Mouse (Mus musculus): ENCODE measurements around the gene Ltbp3. TPM values are rescaled to one million over a fixed set of nuclear protein-coding genes. Genes with fewer than 3 reads are reported as not detected.

Ltbp3 gene
- polyA plus RNA-seq, 1 experiment from 2014 or later = 14.3 TPM

DNA sequence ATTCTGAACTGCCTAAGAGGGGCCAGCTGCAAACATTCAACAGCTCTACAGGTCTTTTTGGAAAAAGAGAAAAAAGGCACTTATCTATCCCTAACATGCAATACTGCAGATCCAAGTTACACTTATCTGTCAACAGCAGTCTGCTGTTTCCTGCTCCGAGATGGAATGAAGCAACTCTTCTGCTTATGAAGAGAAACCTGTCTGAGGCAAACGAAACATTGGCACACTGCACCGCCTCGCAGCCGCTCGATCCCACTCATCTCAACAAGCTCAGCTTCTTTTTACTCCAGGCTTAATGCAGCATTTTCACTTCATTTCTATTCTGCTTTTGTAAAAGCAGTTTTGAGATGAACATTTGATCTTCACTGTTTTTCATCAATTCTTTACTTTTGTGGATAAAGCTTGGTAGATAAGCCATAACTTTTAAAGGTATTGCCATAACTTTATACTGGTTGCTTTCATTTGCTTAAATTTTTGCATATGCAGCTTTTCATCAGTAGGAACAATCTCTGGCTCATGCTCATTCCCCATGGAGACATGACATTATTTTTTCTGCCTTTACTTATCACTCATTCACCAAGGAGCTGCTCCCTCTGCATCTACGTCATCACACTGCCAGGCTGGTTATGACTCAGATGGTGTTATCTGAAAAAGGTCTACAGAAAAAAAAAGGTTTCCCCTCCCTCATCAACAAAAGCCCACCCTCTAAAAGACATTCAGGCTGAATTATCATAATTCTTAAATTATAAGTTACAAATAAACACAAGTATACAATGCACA lies 58.2 kb downstream of the Ltbp3 start:
- Histone ChIP-seq H3K9ac (replicated peaks) (peak overlapping the region; percentile 88), H3K9me3 (no peaks in the 10 kb centered on the region), H3K4me1 (peaks cover 43% of the 10 kb centered on the region), H3K4me3 (peak overlapping the region; percentile 84), H3K36me3 (peaks cover 38% of the 10 kb centered on the region), H3K27me3 (no peaks in the 10 kb centered on the region), H3K27ac (replicated peaks) (peak overlapping the region; percentile 25; the same call in 1 of the 2 replicates), H3K4me2 (replicated peaks) (peak overlapping the region; percentile 77)
- WGBS = 0% methylated on average over 7 of the region's 7 CpGs
- no peak for ATAC-seq (replicated peaks)

DNA sequence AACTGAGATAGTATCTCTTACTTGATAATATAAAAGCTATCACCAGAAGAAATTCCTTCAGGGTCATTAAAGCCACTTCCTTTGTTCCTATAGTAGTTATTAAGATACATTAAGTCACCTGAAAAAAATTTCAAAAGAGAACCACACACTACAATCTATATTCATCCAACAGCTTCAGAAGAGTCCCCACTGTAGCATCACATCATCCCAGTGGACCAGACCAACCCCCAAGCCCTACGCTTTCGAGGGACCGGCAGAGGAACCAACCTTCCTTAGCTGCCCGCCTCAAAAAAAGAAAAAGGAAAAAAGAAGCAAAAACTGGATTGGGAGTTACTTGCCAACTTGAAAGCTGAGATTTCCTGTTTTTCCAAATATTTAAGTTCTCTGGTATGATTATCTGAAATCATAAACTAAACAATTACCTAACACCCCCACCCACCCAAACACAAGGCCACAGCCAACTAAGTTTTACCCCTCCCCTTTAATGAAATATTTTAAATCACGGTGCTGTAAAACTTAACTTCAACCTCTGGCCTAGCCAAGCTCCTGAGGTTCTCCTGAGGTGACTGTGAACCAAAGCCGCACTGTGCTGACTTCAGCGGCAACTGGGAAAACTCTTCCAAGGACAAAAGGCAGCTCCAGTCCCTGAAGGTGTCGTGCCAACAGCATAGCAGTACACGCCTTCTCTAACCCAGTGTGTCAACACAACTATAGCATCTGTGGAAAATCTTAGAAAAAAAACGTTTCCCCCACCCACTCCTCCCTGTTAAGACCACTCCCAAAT lies 59.1 kb downstream of the Ltbp3 start:
- H3K27me3 ChIP-seq = no peaks in the 10 kb centered on the region
- H3K36me3 ChIP-seq = peaks cover 37% of the 10 kb centered on the region
- peaks cover 49% of the 10 kb centered on the region for H3K4me1 ChIP-seq
- WGBS = under 1% methylated on average over 10 of the region's 10 CpGs
- H3K9me3 ChIP-seq = no peaks in the 10 kb centered on the region
- peak overlapping the region; percentile 77 for H3K4me2 ChIP-seq (replicated peaks)
- H3K27ac ChIP-seq (replicated peaks) = peak overlapping the region; percentile 99
- no peak for ATAC-seq (replicated peaks)
- peak overlapping the region; percentile 88 for H3K9ac ChIP-seq (replicated peaks)
- peak overlapping the region; percentile 84 for H3K4me3 ChIP-seq

DNA sequence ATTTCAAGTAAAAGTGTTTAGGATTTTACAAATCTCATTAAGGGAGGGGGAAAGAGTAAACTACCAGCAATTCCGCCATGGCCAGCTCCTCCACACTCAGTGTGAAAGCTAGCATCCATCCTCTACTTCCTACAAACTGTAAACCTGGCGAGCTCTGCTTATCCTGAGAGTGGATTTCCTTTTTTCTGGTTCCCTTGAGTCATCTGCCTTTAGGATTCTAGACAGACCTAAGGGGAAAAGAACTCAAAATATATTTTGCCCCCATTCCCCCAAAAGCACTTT lies 59.6 kb downstream of the Ltbp3 start:
- Histone ChIP-seq H3K27me3 (no peaks in the 10 kb centered on the region), H3K4me3 (peak overlapping the region; percentile 84), H3K9me3 (no peaks in the 10 kb centered on the region), H3K36me3 (peaks cover 31% of the 10 kb centered on the region), H3K4me2 (replicated peaks) (peak overlapping the region; percentile 77), H3K27ac (replicated peaks) (peak overlapping the region; percentile 99), H3K4me1 (peaks cover 48% of the 10 kb centered on the region), H3K9ac (replicated peaks) (peak overlapping the region; percentile 88)
- whole genome bisulfite sequencing = 0% methylated on average over 2 of the region's 2 CpGs
- ATAC-seq (replicated peaks) = no peak

DNA sequence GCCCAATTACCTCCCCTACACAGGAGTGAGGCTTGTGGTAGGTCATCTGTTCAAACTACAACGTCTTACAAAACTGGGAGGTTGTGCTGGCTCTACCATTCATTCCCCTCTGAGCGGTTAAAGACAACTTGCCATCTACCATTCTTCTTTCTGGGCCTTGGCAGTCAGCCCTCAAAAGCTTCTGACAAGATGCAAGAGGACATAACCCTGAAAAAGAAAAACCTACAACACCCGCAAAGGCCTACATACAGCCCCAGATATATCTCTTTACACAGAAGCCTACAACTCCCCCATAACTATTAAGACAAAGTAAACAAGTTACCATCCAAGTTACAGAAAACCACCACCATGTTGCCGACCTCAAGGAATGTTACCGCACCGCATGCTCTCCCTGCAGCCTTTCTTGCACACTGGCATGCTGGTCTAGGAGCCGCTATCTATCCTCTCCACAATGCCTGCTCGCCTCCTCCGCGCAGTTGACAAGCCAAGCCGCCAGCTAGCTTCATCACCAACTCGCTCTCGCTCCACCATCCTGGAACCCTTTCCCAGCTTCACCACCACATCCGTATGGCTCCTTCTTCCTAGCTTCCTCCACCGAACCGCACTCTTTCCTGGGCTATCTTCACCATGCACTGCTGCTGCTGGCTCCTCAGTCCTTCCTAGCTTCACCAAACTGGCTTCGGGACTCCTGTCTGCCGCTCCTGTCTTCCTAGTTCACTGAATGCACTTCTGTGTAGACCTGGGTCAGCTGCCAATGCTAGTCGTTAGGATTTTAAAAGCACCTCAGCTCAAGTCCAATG lies 60.1 kb downstream of the Ltbp3 start:
- Histone ChIP-seq H3K4me2 (replicated peaks) (peak overlapping the region; percentile 77), H3K27ac (replicated peaks) (peak overlapping the region; percentile 99), H3K36me3 (peaks cover 26% of the 10 kb centered on the region), H3K4me3 (peak overlapping the region; percentile 84), H3K27me3 (no peaks in the 10 kb centered on the region), H3K9ac (replicated peaks) (peak overlapping the region; percentile 88), H3K9me3 (no peaks in the 10 kb centered on the region), H3K4me1 (peaks cover 46% of the 10 kb centered on the region)
- under 1% methylated on average over 19 of the region's 19 CpGs for WGBS
- no peak for ATAC-seq (replicated peaks)

DNA sequence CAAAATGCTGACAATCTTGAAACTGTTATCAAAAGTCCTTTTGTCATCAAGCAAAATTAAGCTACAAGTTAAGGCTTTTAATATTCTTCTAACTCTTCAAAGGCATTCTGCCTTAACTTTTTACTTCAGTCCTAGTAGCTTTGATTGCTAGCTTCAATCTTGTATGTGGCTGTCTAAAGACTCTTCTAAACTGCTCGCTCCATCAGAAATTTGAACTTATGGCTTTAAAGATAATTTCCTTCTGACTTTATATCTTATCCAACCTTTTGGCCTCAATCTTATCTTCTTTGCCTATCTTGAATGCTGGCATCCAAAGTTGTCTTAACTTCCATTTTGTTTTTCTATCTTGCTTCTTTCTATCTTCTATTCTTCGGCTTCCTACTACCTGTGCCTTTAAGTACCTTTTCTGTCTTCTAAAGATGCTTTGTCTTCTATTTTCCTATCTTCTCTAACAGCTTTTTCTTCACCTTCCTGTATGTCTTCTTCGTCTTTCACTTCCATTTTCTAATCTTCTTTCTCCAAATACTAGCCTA lies 60.8 kb downstream of the Ltbp3 start:
- ATAC-seq (replicated peaks) = no peak
- H3K9ac ChIP-seq (replicated peaks) = peak overlapping the region; percentile 88
- peak overlapping the region; percentile 99 for H3K27ac ChIP-seq (replicated peaks)
- peak overlapping the region; percentile 77 for H3K4me2 ChIP-seq (replicated peaks)
- H3K36me3 ChIP-seq = peaks cover 19% of the 10 kb centered on the region
- WGBS = 3% methylated on average over 3 of the region's 3 CpGs
- H3K4me1 ChIP-seq = peaks cover 46% of the 10 kb centered on the region
- H3K27me3 ChIP-seq = no peaks in the 10 kb centered on the region
- no peaks in the 10 kb centered on the region for H3K9me3 ChIP-seq
- H3K4me3 ChIP-seq = peak overlapping the region; percentile 84

DNA sequence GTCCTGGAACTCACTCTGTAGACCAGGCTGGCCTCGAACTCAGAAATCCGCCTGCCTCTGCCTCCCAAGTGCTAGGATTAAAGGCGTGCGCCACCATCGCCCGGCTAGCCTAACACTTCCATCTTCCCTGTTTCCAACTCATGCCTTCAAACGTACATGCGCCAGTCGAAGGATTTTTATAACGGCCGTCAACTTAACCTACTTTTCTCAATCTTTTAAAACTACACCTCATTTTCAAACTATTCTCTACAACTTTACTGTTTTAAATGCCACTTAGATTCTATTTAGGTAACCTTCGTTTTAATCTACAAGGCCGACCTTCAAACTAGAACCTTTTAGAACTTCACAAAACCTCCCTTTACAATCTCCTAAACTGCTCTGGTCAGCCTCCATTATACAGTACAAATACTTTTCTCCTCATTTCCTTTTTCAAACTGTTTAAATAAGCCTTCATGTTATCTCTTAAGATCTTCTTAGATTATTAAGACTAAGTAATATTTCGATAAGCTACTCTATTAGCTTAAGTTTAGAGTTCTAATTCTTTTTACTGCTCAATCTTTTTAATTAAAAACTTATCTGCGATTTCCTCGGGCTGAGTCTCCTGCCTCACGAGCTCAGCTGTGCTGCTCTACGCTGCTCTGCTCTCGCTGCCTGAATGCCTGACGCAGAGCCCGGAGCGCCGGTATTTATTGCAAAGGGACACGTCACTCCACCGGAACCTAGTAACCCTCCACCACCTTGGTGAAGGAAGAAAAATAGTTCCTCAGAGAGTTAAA lies 61.5 kb downstream of the Ltbp3 start:
- peak overlapping the region; percentile 99 for H3K27ac ChIP-seq (replicated peaks)
- H3K27me3 ChIP-seq = no peaks in the 10 kb centered on the region
- H3K4me1 ChIP-seq = peaks cover 45% of the 10 kb centered on the region
- H3K36me3 ChIP-seq = peaks cover 13% of the 10 kb centered on the region; the same call in 1 of the 2 replicates
- peak overlapping the region; percentile 84 for H3K4me3 ChIP-seq
- H3K9ac ChIP-seq (replicated peaks) = peak overlapping the region; percentile 88
- H3K9me3 ChIP-seq = no peaks in the 10 kb centered on the region
- H3K4me2 ChIP-seq (replicated peaks) = peak overlapping the region; percentile 77
- under 1% methylated on average over 25 of the region's 25 CpGs for WGBS
- ATAC-seq (replicated peaks) = peak; percentile 49; the same call in 1 of the 2 replicates

DNA sequence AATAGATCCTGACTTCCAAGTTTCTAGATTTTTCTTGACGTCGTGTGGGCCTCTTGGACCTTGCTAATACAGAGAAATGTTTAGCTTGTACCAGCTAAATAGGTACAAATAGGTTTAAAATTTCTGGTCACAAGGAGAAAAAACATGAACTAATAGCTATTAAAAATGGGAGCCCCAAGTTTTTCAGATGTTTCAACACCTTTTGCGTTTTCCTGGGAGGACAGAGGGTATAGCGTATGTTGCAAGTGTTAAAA lies 62.0 kb downstream of the Ltbp3 start:
- no peak for ATAC-seq (replicated peaks)

DNA sequence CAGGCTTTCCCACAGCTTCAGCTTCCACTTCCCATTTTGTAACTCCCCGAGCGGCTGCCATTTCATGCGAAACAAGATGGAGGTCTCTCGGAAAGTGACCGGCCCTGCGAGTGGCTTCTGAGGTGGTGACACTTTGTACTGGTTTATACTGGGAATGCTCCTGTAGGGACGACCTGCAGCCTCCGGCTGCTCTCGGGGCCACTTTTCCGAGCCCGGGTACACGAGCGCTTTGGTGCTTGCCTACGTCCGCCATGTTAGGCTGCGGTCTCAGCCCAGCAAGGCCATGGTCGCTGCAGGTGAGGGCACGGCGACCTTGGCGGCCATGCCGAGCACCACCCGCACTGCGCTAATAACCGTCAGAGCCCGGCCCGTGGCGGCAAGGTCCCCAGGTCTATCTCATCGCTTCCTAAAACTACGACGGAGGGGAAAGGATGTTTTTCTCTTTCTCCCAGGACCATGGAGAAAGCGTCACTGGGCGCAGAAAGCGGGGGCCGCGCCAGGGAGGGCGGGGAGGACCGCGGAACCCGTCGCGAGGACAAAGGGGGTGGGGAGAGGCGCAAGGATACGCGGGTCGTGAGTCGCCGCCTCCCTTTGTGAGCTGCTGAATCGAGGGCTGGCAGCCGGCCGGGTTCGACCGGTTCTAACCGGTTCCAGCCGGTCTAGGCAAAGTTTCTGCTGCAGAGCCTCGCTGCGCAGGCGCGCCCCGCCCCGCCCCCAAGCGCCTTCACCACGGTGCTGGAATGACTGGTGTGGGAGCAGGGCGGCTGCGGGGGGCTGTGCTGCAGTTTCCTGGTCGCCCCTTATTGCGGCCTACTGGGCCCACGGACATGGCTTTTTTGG lies 62.6 kb downstream of the Ltbp3 start:
- Histone ChIP-seq H3K9me3 (no peaks in the 10 kb centered on the region), H3K4me1 (peaks cover 35% of the 10 kb centered on the region), H3K4me2 (replicated peaks) (peak overlapping the region; percentile 77), H3K4me3 (peak overlapping the region; percentile 84), H3K9ac (replicated peaks) (peak overlapping the region; percentile 88), H3K36me3 (0 out of 2 replicates have a peak, but pooled peaks cover 4% of the 10 kb centered on the region), H3K27ac (replicated peaks) (peak overlapping the region; percentile 99), H3K27me3 (no peaks in the 10 kb centered on the region)
- under 1% methylated on average over 65 of the region's 67 CpGs for WGBS
- ATAC-seq (replicated peaks) = peak; percentile 98

More for the DNA sequence above, 62.0 kb downstream of the Ltbp3 start:
- peak overlapping the region; percentile 84 for H3K4me3 ChIP-seq
- peak overlapping the region; percentile 88 for H3K9ac ChIP-seq (replicated peaks)
- H3K27me3 ChIP-seq = no peaks in the 10 kb centered on the region
- H3K9me3 ChIP-seq = no peaks in the 10 kb centered on the region
- H3K4me1 ChIP-seq = peaks cover 40% of the 10 kb centered on the region
- H3K27ac ChIP-seq (replicated peaks) = peak overlapping the region; percentile 99
- 0% methylated on average over 4 of the region's 4 CpGs for WGBS
- H3K36me3 ChIP-seq = peaks cover 8% of the 10 kb centered on the region; the same call in 1 of the 2 replicates
- H3K4me2 ChIP-seq (replicated peaks) = peak overlapping the region; percentile 77

DNA sequence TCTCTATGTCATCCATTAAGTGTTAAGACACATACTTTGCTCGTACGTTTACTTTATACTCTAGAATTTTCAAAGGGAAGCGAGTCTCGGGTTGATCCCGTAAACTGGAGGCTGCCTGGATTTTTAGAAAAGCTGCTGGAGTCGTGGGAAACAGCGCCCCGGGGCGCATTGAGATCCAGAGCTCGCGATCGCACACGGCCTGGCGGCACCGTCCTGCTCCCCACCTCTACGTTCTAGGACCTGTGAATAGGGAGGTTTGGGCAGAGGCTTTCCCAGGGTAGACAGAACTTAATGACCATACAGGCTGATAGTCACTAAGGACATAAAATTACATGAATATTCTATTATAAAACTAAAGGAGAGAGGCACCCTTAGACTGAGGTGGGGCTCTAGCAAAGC lies 63.2 kb downstream of the Ltbp3 start:
- Histone ChIP-seq H3K4me2 (replicated peaks) (peak overlapping the region; percentile 77), H3K4me1 (peaks cover 36% of the 10 kb centered on the region), H3K27ac (replicated peaks) (peak overlapping the region; percentile 99), H3K9me3 (no peaks in the 10 kb centered on the region), H3K27me3 (no peaks in the 10 kb centered on the region), H3K9ac (replicated peaks) (peak overlapping the region; percentile 65), H3K36me3 (no peaks in the 10 kb centered on the region), H3K4me3 (peak overlapping the region; percentile 84)
- peak; percentile 15 for ATAC-seq (replicated peaks)
- WGBS = 0% methylated on average over 16 of the region's 16 CpGs

DNA sequence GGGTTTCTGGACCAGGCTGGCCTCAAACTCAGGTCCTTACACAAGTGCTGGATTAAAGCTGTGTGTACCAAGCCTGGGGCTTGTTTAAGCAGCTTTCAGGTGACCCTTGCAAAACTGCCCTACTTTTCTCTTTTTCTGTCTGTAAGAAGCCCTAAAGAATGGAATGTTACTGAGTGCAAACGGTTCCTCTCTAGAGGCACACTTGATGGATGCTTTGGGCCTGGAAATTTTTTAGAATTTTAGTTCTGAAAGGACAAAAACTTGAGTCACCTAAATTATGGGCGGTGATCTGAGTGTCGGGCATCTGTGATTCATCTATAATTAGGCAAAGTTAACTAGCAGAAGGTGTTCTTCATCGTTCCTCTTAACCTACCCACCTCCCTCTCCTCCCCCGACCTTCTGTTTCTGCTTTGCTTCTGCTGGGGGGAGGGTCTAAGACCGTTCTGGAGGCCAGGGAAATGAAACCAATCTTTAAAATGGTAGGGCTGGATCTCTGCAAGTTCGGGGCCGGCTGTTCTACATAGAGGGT lies 63.7 kb downstream of the Ltbp3 start:
- Histone ChIP-seq H3K4me3 (peak overlapping the region; percentile 84; the same call in 1 of the 2 replicates), H3K4me2 (replicated peaks) (peak overlapping the region; percentile 77), H3K9ac (replicated peaks) (peak overlapping the region; percentile 65), H3K27ac (replicated peaks) (peak overlapping the region; percentile 99), H3K4me1 (peaks cover 40% of the 10 kb centered on the region), H3K27me3 (no peaks in the 10 kb centered on the region), H3K9me3 (no peaks in the 10 kb centered on the region), H3K36me3 (no peaks in the 10 kb centered on the region)
- ATAC-seq (replicated peaks) = no peak
- 27% methylated on average over 8 of the region's 8 CpGs for WGBS
